In the genomic region with DNA sequence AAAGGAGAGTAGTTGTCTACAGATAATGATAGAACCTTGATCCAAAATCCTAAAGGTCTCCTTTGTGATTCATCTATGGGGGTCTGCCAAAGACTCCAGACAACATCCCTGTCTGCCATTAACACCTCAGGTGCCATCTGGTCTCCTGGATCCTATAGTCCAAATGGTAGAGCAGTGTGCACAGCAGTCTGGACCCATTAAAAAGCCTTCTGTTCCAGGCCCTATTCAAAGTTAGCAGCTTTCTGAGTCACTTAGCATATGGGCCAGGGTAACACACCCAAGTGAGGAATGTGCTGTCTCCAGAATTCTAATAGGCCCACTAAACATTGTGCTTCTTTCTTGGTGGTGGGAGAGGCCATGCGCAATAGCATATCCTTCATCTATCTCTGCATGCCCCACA, we compare ENCODE assay signal across 13 mouse cellular contexts. TPM values are rescaled to one million over a fixed set of nuclear protein-coding genes. Genes with fewer than 3 reads are reported as not detected.
"Had no signal": no experiment of that assay in that cellular context is flagged by ENCODE, and none has a peak within 500 bp of the region (broad histone marks: within the 10 kb centered on the region; RNA-seq: fewer than 3 reads in every experiment).

No protein-coding gene starts in this region.

- H3K9ac ChIP-seq: limb, embryonic 15.5 days; liver, embryonic 12.5 days; lung, embryonic 14.5 days; neural tube, embryonic 13.5 days had no signal

- H3K4me3 ChIP-seq: left cerebral cortex, adult 2 months; limb, embryonic 15.5 days; liver, embryonic 12.5 days; midbrain, embryonic 10.5 days; neural tube, embryonic 13.5 days had no signal

- DNase-seq: kidney, postnatal 14 days; lung, embryonic 14.5 days; lung, postnatal 10 days; lung, postnatal 4 days; midbrain, embryonic 14.5 days; right cerebral cortex, postnatal 14 days; thymus, postnatal 4 days had no signal

- H3K4me2 ChIP-seq: limb, embryonic 15.5 days; liver, embryonic 12.5 days; lung, embryonic 14.5 days; neural tube, embryonic 13.5 days had no signal

- H3K27me3 ChIP-seq: limb, embryonic 15.5 days; liver, embryonic 12.5 days; neural tube, embryonic 13.5 days had no signal

- H3K27ac ChIP-seq: left cerebral cortex, adult 2 months; limb, embryonic 15.5 days; liver, embryonic 12.5 days; midbrain, embryonic 10.5 days; neural tube, embryonic 13.5 days had no signal

- ATAC-seq: liver, embryonic 12.5 days had no signal

- H3K9me3 ChIP-seq: limb, embryonic 15.5 days; liver, embryonic 12.5 days; midbrain, embryonic 10.5 days; neural tube, embryonic 13.5 days had no signal

RNA-seq across cellular contexts. Expression of gene Aifm3, which starts 32.5 kb away (rescaled TPM):
- total RNA-seq: megakaryocyte, adult 5-6 weeks had no signal
